Mouse (Mus musculus) E14TG2a.4 (cell line): Measurements from ENCODE around the gene Fosb.

Experiments used
- H3K27me3 ChIP-seq: 2 replicates; pipeline ENCODE4 v1.6.1; 2014; ENCODE audit warnings: low read length, control low read depth; ENCODE audit not compliant: insufficient read depth
- H3K36me3 ChIP-seq: 2 replicates; pipeline ENCODE4 v1.6.1; 2014; ENCODE audit warnings: low read length, control low read depth; ENCODE audit not compliant: insufficient read depth
- H3K4me1 ChIP-seq: replicated peaks from 2 replicates; pipeline ENCODE4 v1.6.1; 2014; ENCODE audit warnings: low read depth, low read length, control low read depth
- H3K4me3 ChIP-seq: replicated peaks from 2 replicates; pipeline ENCODE4 v1.5.1; 2014; ENCODE audit warnings: mild to moderate bottlenecking, low read length
- H3K9me3 ChIP-seq: 2 replicates; pipeline ENCODE4 v1.6.1; 2014; ENCODE audit warnings: low read length, control low read depth
- CTCF ChIP-seq: conservative IDR thresholded peaks from 2 replicates; pipeline ENCODE4 v1.5.1; 2014; ENCODE audit warnings: low read length
- NANOG ChIP-seq: IDR thresholded peaks from 2 replicates; pipeline ENCODE4 v1.6.1; 2014; ENCODE audit warnings: borderline replicate concordance, low read length, mixed read lengths
- POU5F1 ChIP-seq: IDR thresholded peaks from 2 replicates; pipeline ENCODE4 v1.6.1; 2014; ENCODE audit warnings: low read length, borderline replicate concordance

Fosb gene

GRCm38 (mm10) chr7:19316451-19317161 lies 6.8 kb upstream of the Fosb start:
- TF ChIP-seq CTCF, result no peak
- TF ChIP-seq NANOG, result no peak
- TF ChIP-seq POU5F1, result no peak
- H3K36me3 ChIP-seq, result no peaks in the 10 kb centered on the region
- H3K4me1 ChIP-seq, result peaks cover 8% of the 10 kb centered on the region
- peaks cover 48% of the 10 kb centered on the region for H3K27me3 ChIP-seq
- no peaks in the 10 kb centered on the region for H3K9me3 ChIP-seq
- H3K4me3 ChIP-seq, result no peak overlapping the region

- no peak for TF ChIP-seq NANOG
- TF ChIP-seq POU5F1, result no peak
- TF ChIP-seq CTCF, result no peak
- Histone ChIP-seq H3K9me3 (no peaks in the 10 kb centered on the region), H3K4me1 (peaks cover 11% of the 10 kb centered on the region), H3K27me3 (peaks cover 46% of the 10 kb centered on the region), H3K4me3 (no peak overlapping the region), H3K36me3 (no peaks in the 10 kb centered on the region)
Measured at GRCm38 (mm10) chr7:19314033-19314432, 4.2 kb upstream of the Fosb start.

- Histone ChIP-seq H3K27me3 (peaks cover 39% of the 10 kb centered on the region), H3K4me1 (peaks cover 29% of the 10 kb centered on the region), H3K4me3 (no peak overlapping the region), H3K9me3 (no peaks in the 10 kb centered on the region), H3K36me3 (no peaks in the 10 kb centered on the region)
- TF ChIP-seq CTCF (no peak), POU5F1 (no peak), NANOG (no peak)
Measured at GRCm38 (mm10) chr7:19311991-19312390, 2.1 kb upstream of the Fosb start.

- TF ChIP-seq POU5F1 (no peak), CTCF (no peak), NANOG (no peak)
- H3K4me3 ChIP-seq, result peak overlapping the region; percentile 93
- peaks cover 42% of the 10 kb centered on the region for H3K4me1 ChIP-seq
- H3K27me3 ChIP-seq, result peaks cover 54% of the 10 kb centered on the region
- H3K9me3 ChIP-seq, result no peaks in the 10 kb centered on the region
- H3K36me3 ChIP-seq, result no peaks in the 10 kb centered on the region
Measured at GRCm38 (mm10) chr7:19309278-19309883, 470 bp downstream of the Fosb start.

GRCm38 (mm10) chr7:19308454-19309277 lies 1.2 kb downstream of the Fosb start:
- TF ChIP-seq NANOG (no peak), POU5F1 (no peak), CTCF (no peak)
- no peaks in the 10 kb centered on the region for H3K36me3 ChIP-seq
- H3K4me1 ChIP-seq, result peaks cover 49% of the 10 kb centered on the region
- H3K4me3 ChIP-seq, result peak overlapping the region; percentile 93
- H3K9me3 ChIP-seq, result no peaks in the 10 kb centered on the region
- peaks cover 54% of the 10 kb centered on the region for H3K27me3 ChIP-seq

- peaks cover 55% of the 10 kb centered on the region for H3K4me1 ChIP-seq
- TF ChIP-seq NANOG (no peak), CTCF (no peak), POU5F1 (no peak)
- H3K9me3 ChIP-seq, result no peaks in the 10 kb centered on the region
- peak overlapping the region; percentile 93 for H3K4me3 ChIP-seq
- peaks cover 52% of the 10 kb centered on the region for H3K27me3 ChIP-seq
- H3K36me3 ChIP-seq, result no peaks in the 10 kb centered on the region
Measured at GRCm38 (mm10) chr7:19307739-19308453, 2.0 kb downstream of the Fosb start.

GRCm38 (mm10) chr7:19306819-19307738 lies 2.8 kb downstream of the Fosb start:
- H3K4me1 ChIP-seq, result peaks cover 61% of the 10 kb centered on the region
- H3K27me3 ChIP-seq, result peaks cover 61% of the 10 kb centered on the region
- H3K9me3 ChIP-seq, result no peaks in the 10 kb centered on the region
- peak overlapping the region; percentile 26; the same call in 1 of the 2 replicates for H3K4me3 ChIP-seq
- no peaks in the 10 kb centered on the region for H3K36me3 ChIP-seq
- TF ChIP-seq CTCF (no peak), NANOG (no peak), POU5F1 (no peak)
